Mouse (Mus musculus) embryo, embryonic 11 days (tissue): Measurements from ENCODE around the gene Nit2.

Experiments
- DNase-seq: peaks from one replicate; pipeline ENCODE4 v3.0.0-alpha.2; 2015

Nit2 gene

DNA sequence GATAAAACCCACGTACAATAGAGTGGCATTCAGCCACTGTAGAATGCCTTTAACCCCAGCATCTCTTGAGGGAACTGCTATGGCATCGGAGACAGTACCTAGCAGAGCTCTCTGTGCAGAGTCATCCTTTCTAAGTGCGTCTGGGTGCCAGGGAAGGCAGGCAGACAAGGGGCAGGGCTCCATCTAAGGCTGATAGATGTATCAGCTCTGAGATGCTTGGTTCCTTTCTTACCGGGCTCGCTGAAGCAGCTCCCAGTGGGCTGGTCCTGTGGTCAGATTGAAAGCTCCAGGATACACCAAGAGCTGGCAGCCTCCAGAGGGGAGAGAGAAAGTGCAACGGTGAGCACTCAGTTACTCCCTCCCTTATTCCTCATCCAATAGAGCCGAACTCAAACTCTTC, 7.3 kb downstream of the Nit2 start:
- DNase-seq, result no peak

DNA sequence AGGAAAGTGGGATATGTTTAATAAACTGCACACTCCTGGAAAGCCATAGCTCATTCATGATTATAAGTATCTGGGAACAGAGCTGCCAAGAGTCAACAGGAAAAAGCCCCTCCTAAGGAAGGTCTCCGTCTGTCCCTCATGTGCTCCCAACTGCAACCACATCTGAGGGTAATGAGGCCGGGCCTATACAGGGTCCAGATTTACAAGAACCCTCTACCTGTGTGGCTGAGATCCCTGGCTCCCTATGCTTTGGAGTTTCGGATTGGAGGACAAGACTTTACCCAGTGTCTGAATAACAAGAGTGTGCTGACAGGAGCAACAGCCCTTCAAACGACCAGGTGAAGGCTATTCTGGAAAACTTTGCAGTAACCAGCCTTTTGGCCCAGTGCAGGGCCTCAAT, 9.4 kb downstream of the Nit2 start:
- DNase-seq, result no peak

DNA sequence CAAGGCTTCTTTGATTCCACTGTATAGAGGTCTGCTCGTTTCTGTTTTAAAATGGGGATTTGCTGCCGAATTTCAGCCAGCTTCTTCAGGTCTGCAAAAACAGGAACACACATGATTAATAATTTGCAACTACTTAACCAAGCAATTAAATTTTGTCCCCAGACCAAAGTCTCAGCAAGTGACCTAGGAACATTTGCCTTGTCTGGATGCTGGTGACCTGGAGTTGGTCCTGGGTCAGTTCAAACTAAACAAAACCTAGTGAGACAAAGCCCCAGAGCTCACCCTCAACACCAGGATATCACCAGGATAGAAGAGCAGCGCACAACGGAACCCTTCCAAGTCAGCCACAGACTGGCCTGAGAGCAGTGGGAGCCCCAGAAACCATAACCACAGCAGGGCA, 10.1 kb downstream of the Nit2 start:
- DNase-seq, result no peak

DNA sequence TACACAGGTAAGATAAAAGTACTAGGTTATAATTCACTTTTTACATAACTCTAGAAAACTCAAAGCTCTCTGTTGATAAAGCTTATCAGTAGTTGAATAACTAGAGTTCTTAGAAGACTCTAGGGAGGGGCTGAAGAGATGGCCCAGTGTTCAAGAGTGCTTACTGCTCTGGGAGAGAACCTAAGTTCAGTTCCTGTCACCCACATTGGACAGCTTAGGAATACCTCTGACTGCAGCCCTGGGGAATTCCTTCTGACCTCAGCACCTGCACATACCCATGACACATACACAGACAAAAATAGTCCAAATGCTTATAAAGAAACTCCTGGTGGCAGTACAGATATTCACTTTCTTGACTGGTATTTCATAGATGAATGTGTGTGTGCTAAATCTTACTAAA, 11.2 kb downstream of the Nit2 start:
- DNase-seq, result no peak

DNA sequence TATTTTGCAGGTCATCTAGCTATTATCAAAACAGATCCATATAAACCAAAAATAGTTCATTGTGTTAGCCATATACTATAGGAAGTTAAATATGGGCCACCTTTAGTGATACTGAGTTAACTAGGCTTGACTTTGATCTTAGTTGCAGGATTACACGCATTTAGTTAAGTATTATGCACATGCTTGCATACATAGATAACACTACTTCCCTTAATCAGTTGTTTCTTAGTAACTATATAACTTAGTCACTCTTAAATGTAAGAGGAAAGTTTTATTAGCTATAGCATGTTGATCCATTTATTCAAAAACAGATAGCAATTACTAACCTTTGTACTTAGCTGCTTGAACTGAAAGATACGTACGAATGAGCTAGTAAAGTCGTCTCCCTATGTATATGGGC, 15.7 kb downstream of the Nit2 start:
- no peak for DNase-seq

DNA sequence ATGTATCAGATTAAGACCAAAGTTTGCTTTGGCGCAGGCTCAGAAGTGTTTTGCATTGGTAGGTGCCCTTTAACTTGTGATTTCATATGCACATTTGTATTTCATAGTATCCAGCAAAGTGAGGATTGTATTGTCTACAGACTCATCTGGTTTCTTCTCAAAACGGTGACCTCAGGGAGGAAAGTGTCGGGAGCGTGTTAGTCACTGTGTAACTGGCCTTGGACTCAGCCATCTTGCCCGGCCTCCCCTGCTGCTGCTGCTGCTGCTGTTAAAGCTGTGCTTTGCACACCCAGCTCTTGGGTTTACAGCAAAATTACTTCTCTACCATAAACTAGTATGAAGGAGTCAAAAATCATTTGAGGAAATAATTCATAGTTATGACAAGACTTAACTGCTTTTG, 22.4 kb downstream of the Nit2 start:
- no peak for DNase-seq

DNA sequence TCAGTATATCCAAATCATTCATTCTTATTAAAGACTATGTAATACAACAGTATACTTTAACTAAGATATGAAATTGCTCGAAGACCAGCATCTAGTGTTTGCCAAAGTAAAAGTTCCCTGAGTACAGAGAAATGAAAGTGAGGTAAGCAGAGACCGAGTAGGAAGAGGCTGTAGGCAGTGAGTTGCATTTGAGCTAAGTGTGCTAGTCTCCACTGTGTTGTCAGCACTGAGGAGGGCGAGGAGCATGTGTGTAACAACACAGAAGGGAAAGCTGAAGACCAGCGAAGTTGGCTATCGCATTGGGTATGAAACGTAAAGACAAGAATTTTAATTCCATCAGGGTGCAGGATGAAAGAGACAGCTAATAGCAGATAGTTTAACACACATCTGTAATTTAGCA, 33.5 kb downstream of the Nit2 start:
- no peak for DNase-seq

DNA sequence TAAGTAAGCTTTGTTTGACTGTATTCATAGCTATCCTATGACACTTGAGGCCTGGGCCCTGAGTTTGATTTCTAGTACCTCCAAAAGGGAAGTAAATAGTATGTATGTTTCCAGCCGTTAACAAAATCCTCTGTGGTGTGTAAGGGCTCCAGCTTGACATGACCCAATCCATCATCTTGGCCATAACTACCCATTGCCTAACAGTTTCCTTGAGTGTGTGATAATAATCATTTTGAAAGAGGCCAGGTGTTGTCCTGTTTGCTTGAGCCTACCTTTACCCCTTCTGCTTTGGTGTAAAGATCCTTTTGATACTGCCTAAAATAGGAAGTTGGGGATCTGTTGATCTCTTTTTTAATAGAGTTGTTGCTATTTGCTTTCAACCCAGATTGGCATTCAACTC, 34.8 kb downstream of the Nit2 start:
- DNase-seq, result no peak

DNA sequence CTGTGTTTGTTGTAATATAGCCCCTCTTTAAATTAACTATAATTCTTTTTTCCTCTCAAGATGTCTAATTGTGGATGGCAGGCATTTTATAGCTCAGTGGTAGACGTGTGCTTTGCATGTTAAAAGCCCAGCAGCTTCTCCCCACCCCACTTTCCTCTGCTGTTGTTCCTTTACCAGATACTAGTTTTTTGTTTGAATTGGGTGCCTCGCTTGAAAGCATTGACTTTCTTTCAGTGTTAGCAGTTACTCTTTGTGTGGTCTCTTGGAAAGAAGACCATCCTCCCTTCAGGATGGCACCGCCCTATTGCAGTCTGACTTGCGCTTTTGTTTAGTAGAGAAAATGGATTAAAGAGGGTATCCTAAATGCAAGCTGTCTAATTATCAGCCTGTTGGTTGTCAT, 35.6 kb downstream of the Nit2 start:
- DNase-seq, result no peak

DNA sequence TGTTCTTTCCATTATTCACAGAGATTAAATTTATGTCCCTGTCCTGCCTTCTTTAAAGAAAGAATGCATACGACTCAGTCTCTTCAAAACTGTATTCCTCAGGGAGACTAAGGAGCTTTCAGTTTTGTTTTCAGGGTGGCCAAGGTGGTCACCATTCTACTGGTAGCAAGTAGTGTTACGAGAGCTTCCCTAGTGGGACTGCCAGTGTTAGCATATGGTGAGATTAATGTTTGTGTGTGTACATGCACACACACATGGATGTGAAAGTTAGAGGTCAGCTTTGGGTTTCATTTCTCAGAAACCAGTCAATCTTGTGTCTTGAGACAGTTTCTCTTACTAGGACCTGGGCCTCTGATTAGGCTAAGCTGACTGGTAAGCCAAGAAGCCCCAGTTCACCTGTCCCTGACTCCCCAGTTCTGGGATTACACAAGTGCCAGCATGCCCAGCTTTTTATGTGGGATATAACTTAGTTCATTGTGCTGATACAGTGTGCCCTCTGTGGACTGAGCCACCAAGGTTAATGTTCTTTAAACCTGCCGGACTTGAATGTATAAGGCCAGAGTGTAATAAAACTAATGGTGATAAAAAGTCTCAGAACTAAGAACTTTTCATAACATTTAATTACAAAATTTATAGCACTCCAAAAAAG, 36.3 kb downstream of the Nit2 start:
- DNase-seq, result no peak

DNA sequence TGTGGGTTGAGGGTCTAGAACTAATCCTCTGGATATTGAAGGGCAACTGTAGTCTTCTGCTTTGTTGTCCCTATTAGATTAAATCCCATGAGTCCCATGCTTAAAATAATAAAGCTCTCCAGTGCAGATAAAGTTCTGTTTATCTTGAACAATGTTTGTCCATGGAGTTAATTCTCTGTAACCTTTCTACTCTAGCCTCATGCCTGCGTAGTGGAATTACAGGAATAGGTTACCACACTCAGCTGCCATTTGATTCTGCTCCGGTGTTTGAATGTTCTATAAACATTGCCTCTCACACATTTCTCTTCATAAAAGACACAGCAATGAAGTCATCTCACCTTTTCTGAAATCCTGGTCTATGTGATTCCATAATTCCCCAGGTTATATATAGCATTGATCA, 39.3 kb downstream of the Nit2 start:
- DNase-seq, result no peak

DNA sequence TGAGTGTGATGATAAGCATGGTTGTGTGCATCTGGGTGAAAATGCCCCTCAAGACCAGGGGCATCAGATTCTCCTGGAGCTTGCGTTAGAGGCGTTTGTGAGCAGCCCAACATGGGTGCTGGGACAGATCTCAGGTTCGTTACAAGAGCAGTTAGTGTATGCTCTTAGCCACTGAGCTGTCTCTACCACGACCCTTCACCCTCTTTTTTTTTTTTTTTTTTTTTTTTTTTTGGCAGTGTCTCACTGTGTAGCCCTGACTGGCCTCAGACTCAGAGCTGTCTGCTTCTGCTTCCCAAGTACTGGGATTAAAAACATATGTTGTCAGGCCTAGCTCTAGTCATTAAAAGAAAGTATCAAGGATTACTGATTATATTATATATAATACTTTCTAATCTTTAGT, 40.9 kb downstream of the Nit2 start:
- no peak for DNase-seq

DNA sequence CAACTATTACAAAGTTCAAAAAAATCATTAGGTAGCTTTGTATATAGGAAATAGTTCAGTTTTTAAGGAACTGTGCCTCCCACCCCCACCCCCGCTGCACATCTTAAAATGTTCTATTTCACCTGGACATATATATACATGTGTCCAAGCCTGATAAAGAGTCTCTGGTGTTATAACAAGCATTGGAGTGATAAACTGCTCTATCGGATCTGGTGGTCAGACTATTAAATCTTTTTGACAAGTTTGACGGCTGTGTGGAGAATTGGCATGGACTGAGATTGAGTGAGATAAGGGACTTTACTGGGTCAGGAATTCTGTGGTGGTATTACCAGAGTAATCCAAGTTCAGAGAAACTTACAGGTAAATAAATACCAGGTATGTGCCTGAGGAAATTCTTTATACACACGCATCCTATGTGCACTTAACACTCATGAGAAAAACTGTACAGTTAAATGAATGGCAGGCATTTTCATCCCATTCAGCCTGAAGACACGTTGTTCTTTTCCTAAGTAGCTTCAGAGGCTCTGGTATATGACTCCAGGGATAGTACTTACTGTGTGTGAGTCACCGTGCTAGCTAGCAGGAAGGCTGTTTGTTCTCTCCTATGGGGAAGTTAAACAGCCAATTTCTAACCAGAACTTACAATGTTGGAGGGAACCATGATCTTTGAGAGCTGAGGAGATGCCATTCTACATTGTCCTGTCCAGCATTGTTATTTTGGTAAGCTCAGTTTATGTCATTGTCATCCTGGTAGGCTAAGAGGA, 44.3 kb downstream of the Nit2 start:
- no peak for DNase-seq

DNA sequence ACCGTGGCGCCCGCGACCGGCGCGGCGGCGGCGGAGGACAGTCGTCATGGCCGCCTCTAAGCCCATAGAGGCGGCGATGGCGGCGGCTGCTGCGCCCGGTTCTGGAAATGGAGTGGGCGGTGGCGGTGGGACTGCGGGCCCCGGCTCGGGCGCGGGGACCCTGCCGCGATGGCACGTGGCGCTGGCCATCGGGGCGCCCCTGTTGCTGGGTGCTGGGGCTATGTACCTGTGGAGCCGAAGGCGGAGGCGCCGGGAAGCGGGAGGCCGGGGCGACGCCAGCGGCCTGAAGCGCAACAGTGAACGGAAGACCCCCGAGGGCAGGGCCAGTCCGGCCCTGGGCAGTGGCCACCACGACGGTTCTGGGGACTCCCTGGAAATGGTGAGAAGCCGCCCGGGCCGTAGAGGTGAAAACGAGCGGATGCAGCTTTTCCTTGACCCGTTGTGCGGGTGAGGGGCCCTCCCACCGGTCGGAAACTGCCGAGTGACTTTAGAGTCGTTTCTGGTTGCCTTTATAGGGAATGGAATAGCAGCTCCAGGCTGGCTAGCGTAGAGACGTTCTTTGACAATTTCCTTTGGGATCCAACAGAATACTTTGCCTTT, 45.2 kb downstream of the Nit2 start:
- peak; percentile 52 for DNase-seq

DNA sequence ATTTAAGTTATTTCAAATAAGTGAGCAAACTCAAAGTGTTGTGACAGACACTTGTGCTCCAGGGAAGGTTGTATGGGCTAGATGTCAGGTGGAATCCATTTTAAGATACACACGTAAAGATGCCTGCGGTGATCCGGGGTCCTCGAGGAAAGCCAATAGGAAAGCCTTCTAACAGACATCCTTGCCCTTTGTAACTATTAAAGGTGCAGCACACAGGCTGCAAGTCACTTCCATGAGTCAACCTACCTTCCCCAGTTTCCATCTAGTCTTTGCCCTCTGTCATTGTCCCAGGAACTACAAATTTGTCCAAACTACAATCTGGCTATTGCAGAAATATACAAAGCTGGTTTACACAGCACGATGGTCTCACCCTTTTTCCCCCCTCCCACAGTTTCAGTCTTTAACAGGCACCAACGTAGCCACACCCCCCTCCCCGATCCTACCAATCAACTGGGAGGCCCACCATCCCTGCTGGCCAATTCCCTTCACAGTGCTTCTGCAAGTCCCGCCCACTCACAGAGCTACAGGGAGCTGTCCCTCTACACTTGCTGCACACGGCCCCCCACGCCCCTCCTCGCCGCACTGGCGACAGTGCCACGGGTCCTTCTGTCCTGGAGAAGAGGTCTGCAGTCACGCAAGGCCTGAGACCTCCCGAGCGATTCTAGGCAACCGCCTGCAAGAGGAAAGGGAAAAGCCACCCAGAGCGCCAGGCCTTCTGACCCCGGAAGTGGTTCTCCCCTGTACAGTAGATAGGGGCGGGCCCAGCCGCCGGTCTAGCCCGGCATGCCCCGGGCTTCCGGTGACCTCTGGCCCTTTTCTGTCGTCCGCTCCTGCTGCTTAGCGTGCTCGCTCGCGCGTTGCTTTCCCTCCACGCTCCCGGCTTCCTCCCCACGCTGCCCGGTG, 46.0 kb downstream of the Nit2 start, which contains the start of gene Tomm70a:
Tomm70a (plus strand) TSS at position 791 of the 903 bp plus-strand sequence.
- peak; percentile 97 for DNase-seq

DNA sequence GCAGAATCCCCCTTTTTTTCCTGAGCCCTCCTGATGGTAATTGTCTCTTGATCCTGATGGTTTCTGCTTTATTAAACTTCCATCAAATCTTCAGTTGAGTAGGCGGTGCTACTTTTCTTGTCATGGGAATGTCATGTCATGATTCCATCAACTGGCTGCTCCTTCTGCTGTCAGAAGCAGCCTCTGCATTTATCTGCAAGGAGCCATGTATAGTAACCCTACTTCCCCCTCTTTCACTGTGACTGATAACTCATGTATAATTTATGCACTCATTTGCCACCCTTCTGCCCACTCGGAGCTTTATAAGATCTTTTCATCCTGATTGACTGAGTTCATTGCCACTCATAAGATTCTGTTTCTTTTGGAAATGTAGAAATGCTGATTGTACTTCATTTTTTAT, 49.6 kb downstream of the Nit2 start:
- no peak for DNase-seq

DNA sequence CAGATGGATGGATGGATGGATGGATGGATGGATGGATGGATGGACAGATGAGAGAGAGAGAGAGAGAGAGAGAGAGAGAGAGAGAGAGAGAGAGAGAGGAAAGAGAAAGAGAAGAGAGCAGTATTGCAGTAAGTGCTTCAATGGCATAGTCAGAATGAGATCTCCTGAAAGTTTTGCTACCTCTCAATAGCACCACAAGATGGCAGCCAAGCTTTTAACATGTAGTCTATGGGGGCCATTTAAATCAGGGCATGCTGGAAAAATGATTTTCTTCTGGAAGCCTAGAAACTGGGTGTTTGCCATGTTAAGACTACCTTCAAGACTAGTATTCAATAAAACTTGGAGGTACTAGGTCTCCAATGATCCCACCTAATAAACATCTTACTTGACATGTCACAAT, 51.1 kb downstream of the Nit2 start:
- DNase-seq, result peak; percentile 47
